Mouse (Mus musculus) kidney, adult 2 months (tissue): ENCODE data around the gene Tmem81. TPM values are rescaled to one million over a fixed set of nuclear protein-coding genes. Genes with fewer than 3 reads are reported as not detected.
"Not testable (repeated sequence)": the region's sequence is repeated elsewhere in the genome, so short reads cannot be mapped to it uniquely, and the experiment has no call there.

Experiments used
- DNase-seq: peaks from one replicate; pipeline ENCODE4 v3.0.0; 2021
- H3K27ac ChIP-seq: fragments of 200-500 bp; 2 replicates; pipeline ENCODE4 v1.5.1; 2012; ENCODE audit warnings: low read depth, low read length, control low read depth, inconsistent platforms; ENCODE audit not compliant: insufficient read depth
- H3K27me3 ChIP-seq: fragments of 200-500 bp; replicated peaks from 2 replicates; pipeline ENCODE4 v1.6.1; 2012; ENCODE audit warnings: mild to moderate bottlenecking, moderate library complexity, low read length, inconsistent platforms; ENCODE audit not compliant: control insufficient read depth, insufficient read depth
- H3K36me3 ChIP-seq: fragments of 200-500 bp; 2 replicates; pipeline ENCODE4 v1.6.1; 2012; ENCODE audit warnings: mild to moderate bottlenecking, moderate library complexity, low read length, inconsistent platforms; ENCODE audit not compliant: control insufficient read depth, insufficient read depth
- H3K4me1 ChIP-seq: fragments of 200-500 bp; 2 replicates; pipeline ENCODE4 v1.6.1; 2011; ENCODE audit warnings: low read length; ENCODE audit not compliant: control insufficient read depth, insufficient read depth
- H3K4me3 ChIP-seq: fragments of 200-500 bp; 2 replicates; pipeline ENCODE4 v1.5.1; 2011; ENCODE audit warnings: mild to moderate bottlenecking, low read depth, low read length, control low read depth; ENCODE audit not compliant: insufficient read depth
- CTCF ChIP-seq: fragments of 200-500 bp; conservative IDR thresholded peaks from 2 replicates; pipeline ENCODE4 v1.5.1; 2011; ENCODE audit warnings: low read depth, mild to moderate bottlenecking, control low read depth, low read length, moderate library complexity, mixed read lengths; ENCODE audit not compliant: insufficient read depth, insufficient read length
- POLR2A ChIP-seq: fragments of 200-500 bp; IDR thresholded peaks from one replicate; pipeline ENCODE4 v1.6.1; 2011; ENCODE audit warnings: low read depth, low read length, control low read depth
- WGBS: fragments of 180-500 bp; shearing (Covaris S2); methylation state at CpG from one replicate; pipeline ENCODE4 v1.1.7; 2018; 5-methylcytosine and 5-hydroxymethylcytosine counted together
- polyA plus RNA-seq: library from polyadenylated mRNA; depleted of rRNA; stranded (reverse); fragments of >200 nt; gene quantifications from 2 replicates; pipeline ENCODE4 v1.2.3, GENCODE M21; 2012; rRNA removed

The Tmem81 gene
- polyA plus RNA-seq, result 1.8 and 2.0 TPM in 2 replicates

DNA sequence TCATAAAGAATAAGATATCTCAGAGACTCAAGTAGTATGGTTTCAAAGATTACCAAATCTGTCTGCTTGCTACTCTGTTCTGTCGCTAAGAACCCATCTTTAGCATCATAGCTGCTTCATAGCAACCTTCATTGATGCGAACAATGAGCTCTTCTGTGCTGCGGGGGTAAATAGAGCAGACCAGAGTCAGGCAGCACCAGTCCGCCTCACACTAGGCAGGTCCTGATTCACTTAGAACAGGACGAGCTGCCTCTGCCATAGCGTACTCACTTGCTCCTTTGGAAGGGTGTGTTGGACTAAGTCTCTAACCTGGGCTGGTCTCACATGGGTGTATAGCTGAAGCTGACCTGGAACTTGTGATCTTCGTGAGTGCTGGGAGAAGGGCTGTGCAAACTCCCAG lies at the start of gene Tmem81:
TSS of gene Tmem81 (plus strand) at position 173 of the 400 bp plus-strand sequence.
- no peak for DNase-seq
- H3K36me3 ChIP-seq, result peaks cover 5% of the 10 kb centered on the region; the same call in 1 of the 2 replicates
- no peak within 1 kb of the TSS for H3K4me3 ChIP-seq
- H3K27ac ChIP-seq, result no peak within 1 kb of the TSS
- H3K27me3 ChIP-seq, result no peaks in the 10 kb centered on the region
- H3K4me1 ChIP-seq, result no peaks in the 10 kb centered on the region
- no peak for TF ChIP-seq POLR2A
- TF ChIP-seq CTCF, result no peak
- 94% methylated on average over 7 of the region's 7 CpGs for WGBS

DNA sequence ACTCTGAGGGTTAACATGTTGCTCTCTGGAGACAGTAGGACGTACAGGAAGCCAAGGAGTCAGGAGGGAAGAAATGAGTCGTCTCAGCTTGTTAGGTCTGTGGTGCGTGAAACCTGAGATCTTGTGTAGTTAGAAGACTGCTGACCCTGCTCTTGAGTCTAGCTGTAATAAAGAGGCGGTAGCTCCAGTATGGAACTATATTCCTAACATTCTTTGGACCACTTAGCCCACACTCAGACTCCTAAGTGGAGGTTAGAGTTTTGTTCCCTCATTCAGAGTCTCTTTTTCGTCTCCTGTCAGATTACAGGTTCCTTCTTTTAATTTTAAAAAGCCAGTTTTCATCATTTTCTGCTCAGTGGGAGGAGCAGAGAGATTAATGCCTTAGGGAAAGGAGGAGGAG lies 41.4 kb upstream of the Tmem81 start:
- Histone ChIP-seq H3K4me1 (no peaks in the 10 kb centered on the region), H3K27ac (no peak overlapping the region), H3K36me3 (peaks cover 2% of the 10 kb centered on the region; the same call in 1 of the 2 replicates), H3K4me3 (no peak overlapping the region), H3K27me3 (no peaks in the 10 kb centered on the region)
- no peak for TF ChIP-seq CTCF
- TF ChIP-seq POLR2A, result no peak
- DNase-seq, result no peak
- 61% methylated on average over 5 of the region's 5 CpGs for WGBS

DNA sequence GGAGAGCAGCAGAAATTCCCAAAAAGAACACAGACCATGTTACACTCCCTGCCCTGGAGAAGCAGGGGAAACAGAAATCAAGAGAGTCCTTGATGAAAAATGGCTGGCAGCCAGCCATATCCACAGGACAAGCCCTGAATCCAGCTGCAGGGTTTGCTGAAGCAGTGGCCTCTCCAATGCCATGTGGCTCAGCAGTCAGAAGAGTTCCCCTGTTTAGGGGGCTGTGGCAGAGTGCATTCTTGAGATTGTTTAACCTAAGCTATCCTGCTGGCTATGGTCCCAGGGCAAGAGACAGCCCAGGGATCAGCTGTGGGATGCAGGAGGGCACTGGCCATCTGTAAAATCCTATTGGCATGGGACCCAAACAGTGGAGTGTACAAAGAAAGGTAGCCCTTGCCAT lies 37.1 kb upstream of the Tmem81 start:
- DNase-seq, result peak; percentile 11
- Histone ChIP-seq H3K36me3 (no peaks in the 10 kb centered on the region), H3K4me1 (no peaks in the 10 kb centered on the region), H3K27me3 (no peaks in the 10 kb centered on the region), H3K4me3 (no peak overlapping the region), H3K27ac (no peak overlapping the region)
- TF ChIP-seq CTCF (no peak), POLR2A (no peak)

DNA sequence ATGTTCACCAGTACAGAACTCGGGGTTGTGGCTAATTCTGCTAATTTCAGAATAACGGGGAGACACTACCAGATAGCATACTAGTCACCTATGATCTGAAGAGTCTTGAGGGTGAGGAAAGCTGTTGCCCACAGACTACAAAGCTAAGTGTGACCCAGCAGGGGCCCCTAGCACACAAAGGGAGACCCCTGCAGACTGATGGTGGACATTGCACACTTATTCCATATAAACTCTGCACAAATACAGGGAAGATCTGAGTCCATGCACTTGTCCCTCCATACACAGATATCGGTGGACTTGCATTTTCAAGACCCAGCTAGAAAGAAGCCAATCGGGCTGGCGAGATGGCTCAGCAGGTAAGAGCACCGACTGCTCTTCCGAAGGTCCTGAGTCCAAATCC lies 36.5 kb upstream of the Tmem81 start:
- no peaks in the 10 kb centered on the region for H3K4me1 ChIP-seq
- H3K27me3 ChIP-seq, result no peaks in the 10 kb centered on the region
- DNase-seq, result no peak
- TF ChIP-seq CTCF (no peak), POLR2A (no peak)
- no peak overlapping the region for H3K27ac ChIP-seq
- no peak overlapping the region for H3K4me3 ChIP-seq
- H3K36me3 ChIP-seq, result no peaks in the 10 kb centered on the region
- WGBS, result 91% methylated on average over 7 of the region's 7 CpGs

DNA sequence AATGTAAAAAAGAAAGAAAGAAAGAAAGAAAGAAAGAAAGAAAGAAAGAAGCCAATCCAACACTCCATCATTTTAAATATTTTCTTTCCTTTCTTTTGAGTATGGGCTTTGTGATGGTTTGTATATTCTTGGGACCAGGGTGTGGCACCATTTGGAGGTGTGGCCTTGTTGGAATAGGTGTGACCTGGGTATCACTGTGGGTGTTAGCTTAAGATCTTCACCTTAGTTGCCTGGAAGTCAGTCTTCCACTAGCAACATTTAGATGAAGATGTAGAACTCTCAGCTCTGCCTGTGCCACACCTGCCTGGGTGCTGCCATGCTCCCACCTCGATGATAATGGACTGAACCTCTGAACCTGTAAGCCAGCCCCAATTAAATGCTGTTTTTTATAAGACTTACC lies 36.0 kb upstream of the Tmem81 start:
- DNase-seq, H3K4me1 ChIP-seq, H3K36me3 ChIP-seq, H3K27ac ChIP-seq, H3K4me3 ChIP-seq, H3K27me3 ChIP-seq: not testable (repeated sequence)
- 89% methylated on average over 1 of the region's 1 CpGs for WGBS

DNA sequence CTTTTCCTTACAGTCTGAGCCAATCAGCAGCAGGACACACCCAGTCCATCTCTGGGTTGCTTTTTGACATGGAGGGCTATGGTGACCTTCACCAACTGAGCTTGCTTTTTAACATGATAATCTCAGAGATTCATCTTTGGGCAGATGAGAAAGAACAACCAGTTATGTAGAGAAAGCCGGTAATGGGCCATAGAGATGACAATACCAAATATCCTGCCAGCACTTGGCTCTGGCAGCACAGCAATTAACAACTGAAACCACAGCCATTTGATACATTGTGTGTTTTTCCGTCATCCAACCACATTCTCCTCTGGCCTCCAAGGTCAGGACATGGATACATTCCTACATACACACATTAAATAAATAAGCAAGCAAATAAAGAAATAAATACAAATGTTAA lies 35.0 kb upstream of the Tmem81 start:
- Histone ChIP-seq H3K27ac (no peak overlapping the region), H3K4me3 (no peak overlapping the region), H3K36me3 (no peaks in the 10 kb centered on the region), H3K27me3 (no peaks in the 10 kb centered on the region), H3K4me1 (no peaks in the 10 kb centered on the region)
- no peak for DNase-seq
- 80% methylated on average over 2 of the region's 2 CpGs for WGBS
- TF ChIP-seq POLR2A (no peak), CTCF (no peak)

DNA sequence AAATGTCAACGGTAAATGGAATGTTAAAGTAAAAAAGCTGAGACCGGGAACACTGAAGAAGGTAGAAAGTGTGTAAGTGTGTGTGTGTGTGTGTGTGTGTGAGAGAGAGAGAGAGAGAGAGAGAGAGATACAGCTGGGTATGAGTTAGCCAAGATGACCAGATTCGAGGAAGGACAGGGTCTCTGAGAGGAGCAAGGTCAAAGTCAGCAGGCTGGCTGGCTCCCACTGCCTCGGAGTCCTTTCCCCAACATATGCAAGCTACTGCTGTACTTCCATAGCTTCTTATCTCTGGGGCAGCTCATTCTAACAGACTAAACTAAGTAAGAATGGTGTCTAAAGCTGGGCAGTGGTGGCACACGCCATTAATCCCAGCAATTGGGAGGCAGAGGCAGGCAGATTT lies 34.5 kb upstream of the Tmem81 start:
- Histone ChIP-seq H3K36me3 (no peaks in the 10 kb centered on the region), H3K4me1 (peaks cover 2% of the 10 kb centered on the region; the same call in 1 of the 2 replicates), H3K27ac (no peak overlapping the region), H3K4me3 (no peak overlapping the region), H3K27me3 (no peaks in the 10 kb centered on the region)
- DNase-seq, result no peak
- TF ChIP-seq POLR2A (no peak), CTCF (no peak)
- 88% methylated on average over 5 of the region's 5 CpGs for WGBS

DNA sequence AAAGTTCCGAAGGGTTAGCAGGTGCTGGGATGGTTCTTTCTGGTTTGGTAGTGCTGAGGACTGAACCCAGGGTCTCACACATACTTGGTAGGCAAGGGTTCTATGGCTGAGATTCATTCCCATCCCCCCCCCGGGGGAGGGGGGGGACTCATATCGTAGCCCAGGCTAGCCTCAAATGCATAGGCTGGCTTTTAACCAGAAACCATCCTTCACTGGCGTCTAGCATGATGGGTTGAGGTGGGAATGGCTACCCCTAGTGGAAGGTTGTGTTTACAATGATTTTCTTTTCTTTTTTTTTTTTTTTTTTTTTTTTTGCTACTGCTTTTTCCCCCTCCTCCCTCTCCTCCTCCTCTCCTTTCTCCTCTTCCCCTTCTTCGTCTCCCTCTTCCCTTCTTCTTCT lies 33.5 kb upstream of the Tmem81 start:
- no peak for TF ChIP-seq CTCF
- no peak for TF ChIP-seq POLR2A
- no peak overlapping the region for H3K27ac ChIP-seq
- no peaks in the 10 kb centered on the region for H3K27me3 ChIP-seq
- H3K36me3 ChIP-seq, result no peaks in the 10 kb centered on the region
- no peak for DNase-seq
- WGBS, result 47% methylated on average over 5 of the region's 5 CpGs
- no peak overlapping the region for H3K4me3 ChIP-seq
- peaks cover 4% of the 10 kb centered on the region; the same call in 1 of the 2 replicates for H3K4me1 ChIP-seq
